Mouse (Mus musculus): ENCODE measurements around the gene Itgb7.

DNA sequence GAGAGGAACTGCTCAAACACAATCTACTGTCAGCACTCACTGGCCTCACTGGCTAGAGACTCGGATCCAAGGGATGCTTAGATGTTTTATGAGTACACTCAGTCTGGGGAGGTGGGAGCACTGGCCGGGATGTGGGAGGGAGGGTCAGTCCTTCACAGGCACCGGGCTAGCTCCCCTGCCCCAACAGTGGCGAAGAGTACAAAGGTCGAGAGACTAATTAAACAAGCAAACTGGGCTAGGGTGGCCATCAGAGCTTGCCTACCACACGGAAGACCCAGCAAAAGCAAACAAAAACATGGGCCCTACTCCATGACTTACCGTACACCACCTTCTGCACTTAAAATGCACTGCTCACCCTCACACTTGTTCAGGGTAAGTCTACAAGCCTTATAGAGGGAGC, 40.0 kb downstream of the Itgb7 start:
- TF ChIP-seq EP300 (IDR thresholded peaks at IDR 0.05; ENCODE audit: low read depth) (no peak), CTCF (IDR thresholded peaks at IDR 0.05; ENCODE audit: low read depth) (no peak)
